Mouse (Mus musculus) cerebellum, adult 2 months (tissue): ENCODE data around the gene Ccdc169. TPM values are rescaled to one million over a fixed set of nuclear protein-coding genes. Genes with fewer than 3 reads are reported as not detected.
A peak's percentile ranks its signal among the peaks of the same experiment; 100 is the strongest.

Experiments
- DNase-seq, 2 experiments: peaks; one replicate each; pipeline ENCODE4 v3.0.0; 2021
- H3K27ac ChIP-seq: fragments of 200-500 bp; 2 replicates; pipeline ENCODE4 v1.5.1; 2012; ENCODE audit warnings: low read length, control low read depth, inconsistent platforms; ENCODE audit not compliant: insufficient read depth
- H3K27me3 ChIP-seq: fragments of 200-500 bp; 2 replicates; pipeline ENCODE4 v1.6.1; 2012; ENCODE audit warnings: inconsistent platforms, mild to moderate bottlenecking, low read length, moderate library complexity; ENCODE audit not compliant: control insufficient read depth, insufficient read depth
- H3K4me1 ChIP-seq: fragments of 200-500 bp; 2 replicates; pipeline ENCODE4 v1.6.1; 2011; ENCODE audit warnings: low read length; ENCODE audit not compliant: control insufficient read depth, insufficient read depth
- H3K4me3 ChIP-seq: fragments of 200-500 bp; replicated peaks from 2 replicates; pipeline ENCODE3; 2011; ENCODE audit warnings: mild to moderate bottlenecking, low read depth, low read length, control low read depth; ENCODE audit not compliant: insufficient read depth
- CTCF ChIP-seq: fragments of 200-500 bp; IDR thresholded peaks from 2 replicates; pipeline ENCODE4 v1.5.1; 2011; ENCODE audit warnings: low read depth, mild to moderate bottlenecking, control low read depth, low read length, moderate library complexity, borderline replicate concordance; ENCODE audit not compliant: insufficient read depth
- POLR2A ChIP-seq: fragments of 200-500 bp; IDR thresholded peaks from 2 replicates; pipeline ENCODE4 v1.6.1; 2011; ENCODE audit warnings: low read length, control low read depth, borderline replicate concordance; ENCODE audit not compliant: insufficient read depth
- WGBS: fragments of 180-500 bp; shearing (Covaris S2); methylation state at CpG from one replicate; pipeline ENCODE4 v1.1.7; 2018; 5-methylcytosine and 5-hydroxymethylcytosine counted together
- polyA plus RNA-seq: library from polyadenylated mRNA; depleted of rRNA; stranded (reverse); fragments of >200 nt; gene quantifications from 2 replicates; pipeline ENCODE4 v1.2.3, GENCODE M21; 2012

Gene Ccdc169
- polyA plus RNA-seq, 1 experiment, result 0.41 TPM

DNA sequence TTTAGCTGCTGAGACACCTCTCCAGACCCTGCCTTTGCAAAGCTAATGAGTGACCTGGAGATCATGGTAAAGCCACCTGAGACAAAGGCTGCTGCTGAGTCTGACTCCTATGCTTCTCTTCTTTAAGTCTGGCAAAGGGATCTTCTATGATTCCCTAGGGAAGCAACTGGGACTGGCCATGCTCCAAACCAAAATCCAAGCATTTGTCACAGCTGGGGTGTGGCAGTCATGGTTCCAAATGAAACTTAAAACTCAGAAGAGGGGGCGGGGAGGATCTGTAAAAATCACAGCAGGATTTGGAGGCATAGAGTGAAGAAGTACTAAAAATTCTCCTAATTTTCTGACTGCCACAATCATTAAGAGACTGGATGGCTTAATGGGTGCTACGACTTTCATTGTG is 40.0 kb upstream of the Ccdc169 start:
- no peak overlapping the region for H3K27ac ChIP-seq
- TF ChIP-seq POLR2A (no peak), CTCF (no peak)
- WGBS, result 56% methylated on average over 2 of the region's 2 CpGs
- no peak for DNase-seq
- H3K27me3 ChIP-seq, result no peaks in the 10 kb centered on the region; the same call in 1 of the 2 replicates
- no peak overlapping the region for H3K4me3 ChIP-seq
- peaks cover 2% of the 10 kb centered on the region for H3K4me1 ChIP-seq

- Histone ChIP-seq H3K27ac (no peak overlapping the region), H3K4me3 (no peak overlapping the region), H3K27me3 (no peaks in the 10 kb centered on the region; the same call in 1 of the 2 replicates), H3K4me1 (peaks cover 2% of the 10 kb centered on the region)
- no peak for DNase-seq
- TF ChIP-seq CTCF (no peak), POLR2A (no peak)
- WGBS, result 19% methylated on average over 2 of the region's 2 CpGs
These were observed 39.1 kb upstream of the Ccdc169 start for GRCm38 (mm10) chr3:55098014-55098413.

GRCm38 (mm10) chr3:55098990-55099389 is 38.1 kb upstream of the Ccdc169 start:
- no peak for DNase-seq
- Histone ChIP-seq H3K4me1 (peaks cover 2% of the 10 kb centered on the region), H3K27ac (no peak overlapping the region), H3K27me3 (no peaks in the 10 kb centered on the region; the same call in 1 of the 2 replicates), H3K4me3 (no peak overlapping the region)
- TF ChIP-seq POLR2A, result no peak
- TF ChIP-seq CTCF, result no peak
- WGBS, result 60% methylated on average over 11 of the region's 11 CpGs

- no peak overlapping the region for H3K4me3 ChIP-seq
- H3K27me3 ChIP-seq, result no peaks in the 10 kb centered on the region; the same call in 1 of the 2 replicates
- no peak for TF ChIP-seq CTCF
- DNase-seq, result no peak
- no peak overlapping the region for H3K27ac ChIP-seq
- H3K4me1 ChIP-seq, result peaks cover 2% of the 10 kb centered on the region
These were observed 36.0 kb upstream of the Ccdc169 start for GRCm38 (mm10) chr3:55101092-55101491.

DNA sequence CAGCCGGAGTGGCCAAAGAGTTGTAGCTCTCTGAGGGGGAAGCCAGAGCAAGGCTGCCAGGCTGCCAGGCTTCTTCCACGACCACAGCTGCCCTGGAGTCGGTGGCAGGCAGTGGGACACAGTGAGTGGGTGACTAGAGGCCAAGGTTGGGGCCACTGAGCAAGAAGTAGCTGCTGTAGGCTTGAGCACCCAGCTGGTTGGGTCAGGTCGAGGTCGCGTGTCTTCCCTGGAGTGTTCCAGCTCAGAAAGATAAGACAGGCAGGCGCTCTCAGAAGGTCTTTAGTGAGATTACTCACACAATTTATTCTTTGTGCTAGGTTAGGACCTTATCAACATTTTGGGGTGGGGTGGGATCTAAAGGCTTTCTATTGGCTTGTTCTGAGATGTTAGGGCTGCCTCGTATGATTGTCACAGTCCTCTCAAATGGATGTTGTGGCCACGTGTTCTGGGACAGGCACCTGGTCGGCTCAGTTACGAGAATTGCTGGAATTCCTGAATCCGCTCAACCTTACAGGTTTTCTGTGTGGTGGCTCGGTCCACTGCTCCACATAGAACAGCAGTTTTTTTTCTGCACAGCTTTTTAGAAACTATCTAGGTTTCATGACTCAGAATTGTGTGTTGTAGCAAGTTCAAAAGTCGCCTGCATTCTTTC is 31.6 kb upstream of the Ccdc169 start:
- TF ChIP-seq CTCF (no peak), POLR2A (no peak)
- 85% methylated on average over 14 of the region's 14 CpGs for WGBS
- Histone ChIP-seq H3K4me1 (no peaks in the 10 kb centered on the region), H3K27ac (no peak overlapping the region), H3K4me3 (no peak overlapping the region), H3K27me3 (no peaks in the 10 kb centered on the region; the same call in 1 of the 2 replicates)
- DNase-seq, result no peak

DNA sequence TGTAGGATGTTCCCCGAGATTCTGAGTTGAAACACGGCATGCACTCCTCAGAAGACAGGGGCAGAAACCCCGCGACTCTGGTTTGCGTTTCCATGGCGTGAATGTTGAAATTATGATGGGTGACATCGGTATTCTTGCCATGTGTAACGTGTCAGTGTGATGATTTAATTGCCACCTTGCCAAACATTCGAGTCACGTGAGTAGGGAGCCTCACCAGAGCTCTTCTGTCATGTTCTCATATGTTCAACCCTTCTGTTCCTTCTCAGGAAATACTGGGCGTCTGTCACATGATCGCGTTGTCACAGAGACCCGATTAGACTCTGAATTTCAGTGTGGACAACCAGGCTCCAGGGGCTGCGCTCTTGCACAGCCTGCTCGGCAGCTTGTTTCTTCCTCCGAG is 31.1 kb upstream of the Ccdc169 start:
- DNase-seq, result no peak
- Histone ChIP-seq H3K27ac (no peak overlapping the region), H3K4me1 (no peaks in the 10 kb centered on the region), H3K27me3 (no peaks in the 10 kb centered on the region; the same call in 1 of the 2 replicates), H3K4me3 (no peak overlapping the region)
- 80% methylated on average over 17 of the region's 17 CpGs for WGBS
- no peak for TF ChIP-seq POLR2A
- no peak for TF ChIP-seq CTCF

DNA sequence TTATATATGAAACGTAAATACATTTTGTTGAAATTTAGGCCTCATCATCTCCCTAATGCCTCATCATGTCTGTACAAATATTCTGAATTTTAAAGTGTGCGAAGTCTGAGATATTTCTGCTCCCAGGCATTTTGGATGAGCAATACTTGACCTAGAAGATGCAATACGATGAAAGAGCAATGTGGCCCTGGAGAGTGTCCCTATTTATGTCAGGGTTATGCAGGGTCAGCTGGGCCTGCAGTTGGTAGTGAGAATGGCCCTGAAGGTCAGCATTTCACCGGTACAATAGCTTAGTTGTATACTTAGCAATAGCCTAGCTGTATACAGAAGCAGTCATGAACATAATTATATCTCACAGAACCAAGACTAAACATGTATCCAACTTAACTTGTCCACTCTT is 28.0 kb upstream of the Ccdc169 start:
- no peak for DNase-seq
- H3K4me3 ChIP-seq, result no peak overlapping the region
- whole genome bisulfite sequencing, result 88% methylated on average over 4 of the region's 4 CpGs
- no peak overlapping the region for H3K27ac ChIP-seq
- no peak for TF ChIP-seq POLR2A
- no peak for TF ChIP-seq CTCF
- no peaks in the 10 kb centered on the region for H3K27me3 ChIP-seq
- no peaks in the 10 kb centered on the region; the same call in 1 of the 2 replicates for H3K4me1 ChIP-seq

- Histone ChIP-seq H3K27me3 (no peaks in the 10 kb centered on the region), H3K4me3 (peak within 1 kb of the TSS; percentile 70), H3K27ac (peak within 1 kb of the TSS; percentile 73), H3K4me1 (no peaks in the 10 kb centered on the region; the same call in 1 of the 2 replicates)
- TF ChIP-seq POLR2A (peak; percentile 98), CTCF (peak; percentile 91)
- WGBS, result under 1% methylated on average over 58 of the region's 58 CpGs
- peak; percentile 95 to 99 for DNase-seq
These were observed 25.0 kb upstream of the Ccdc169 start, which contains the start of gene Spg20 for GRCm38 (mm10) chr3:55111935-55112709. Gene Spg20 (plus strand): TSS chr3:55112108.
